Mouse (Mus musculus): ENCODE results near the gene Nxpe5. TPM values are rescaled to one million over a fixed set of nuclear protein-coding genes. Genes with fewer than 3 reads are reported as not detected.
A peak's percentile ranks its signal among the peaks of the same experiment; 100 is the strongest.

The Nxpe5 gene
- polyA plus RNA-seq, 1 experiment from 2014 or later, result not detected

GRCm38 (mm10) chr5:138279585-138280424, 54.1 kb downstream of the Nxpe5 start, which contains the start of the genes Gm43720, Gpc2 and Stag3:
Gene Gm43720, minus strand, starts transcription at chr5:138279958.
Gene Gpc2, minus strand, starts transcription at chr5:138280005.
Gene Stag3, plus strand, starts transcription at chr5:138280240.
- peak within 1 kb of the TSS; percentile 62 for H3K4me2 ChIP-seq (ENCODE audit: low read depth, low read length)
- peaks cover 4% of the 10 kb centered on the region; the same call in 1 of the 2 replicates for H3K36me3 ChIP-seq (ENCODE audit: control insufficient read depth, insufficient read depth, low read length)
- peak within 1 kb of the TSS; percentile 71 for H3K27ac ChIP-seq (ENCODE audit: low read depth, low read length)
- no peaks in the 10 kb centered on the region for H3K9me3 ChIP-seq (ENCODE audit: control insufficient read depth, low read length)
- H3K4me1 ChIP-seq (ENCODE audit: control insufficient read depth, insufficient read depth, low read length), result peaks cover 41% of the 10 kb centered on the region
- ATAC-seq (ENCODE audit: low read depth), result peak; percentile 98
- peak within 1 kb of the TSS; percentile 79 for H3K9ac ChIP-seq (replicated peaks; ENCODE audit: low read depth, low read length)
- no peaks in the 10 kb centered on the region for H3K27me3 ChIP-seq (ENCODE audit: control insufficient read depth, insufficient read depth, low read length)
- H3K4me3 ChIP-seq (ENCODE audit: low read depth, low read length), result peak within 1 kb of the TSS; percentile 71
- under 1% methylated on average over 56 of the region's 56 CpGs for WGBS

- peak overlapping the region; percentile 18; the same call in 1 of the 2 replicates for H3K27ac ChIP-seq (ENCODE audit: low read depth, low read length)
- no peak for ATAC-seq (ENCODE audit: low read depth)
Observed at GRCm38 (mm10) chr5:138280425-138280768, 54.7 kb downstream of the Nxpe5 start.

GRCm38 (mm10) chr5:138280829-138281228, 55.1 kb downstream of the Nxpe5 start:
- 95% methylated on average over 14 of the region's 15 CpGs for WGBS
- no peak overlapping the region for H3K4me2 ChIP-seq (ENCODE audit: low read depth, low read length)
- no peaks in the 10 kb centered on the region for H3K9me3 ChIP-seq (ENCODE audit: control insufficient read depth, low read length)
- H3K27ac ChIP-seq (ENCODE audit: low read depth, low read length), result no peak overlapping the region
- H3K4me1 ChIP-seq (ENCODE audit: control insufficient read depth, insufficient read depth, low read length), result peaks cover 31% of the 10 kb centered on the region
- no peak for ATAC-seq (ENCODE audit: low read depth)
- no peaks in the 10 kb centered on the region for H3K27me3 ChIP-seq (ENCODE audit: control insufficient read depth, insufficient read depth, low read length)
- peaks cover 4% of the 10 kb centered on the region; the same call in 1 of the 2 replicates for H3K36me3 ChIP-seq (ENCODE audit: control insufficient read depth, insufficient read depth, low read length)
- H3K4me3 ChIP-seq (ENCODE audit: low read depth, low read length), result peak overlapping the region; percentile 71; the same call in 1 of the 2 replicates
- H3K9ac ChIP-seq (replicated peaks; ENCODE audit: low read depth, low read length), result no peak overlapping the region

More at GRCm38 (mm10) chr5:138280425-138280768, 54.7 kb downstream of the Nxpe5 start:
- 23% methylated on average over 26 of the region's 26 CpGs for WGBS
- H3K27me3 ChIP-seq (ENCODE audit: control insufficient read depth, insufficient read depth, low read length), result no peaks in the 10 kb centered on the region
- peak overlapping the region; percentile 29 for H3K4me2 ChIP-seq (ENCODE audit: low read depth, low read length)
- peaks cover 4% of the 10 kb centered on the region; the same call in 1 of the 2 replicates for H3K36me3 ChIP-seq (ENCODE audit: control insufficient read depth, insufficient read depth, low read length)
- no peaks in the 10 kb centered on the region for H3K9me3 ChIP-seq (ENCODE audit: control insufficient read depth, low read length)
- peaks cover 35% of the 10 kb centered on the region for H3K4me1 ChIP-seq (ENCODE audit: control insufficient read depth, insufficient read depth, low read length)
- H3K9ac ChIP-seq (replicated peaks; ENCODE audit: low read depth, low read length), result no peak overlapping the region
- H3K4me3 ChIP-seq (ENCODE audit: low read depth, low read length), result peak overlapping the region; percentile 71

- H3K4me2 ChIP-seq (ENCODE audit: low read depth, low read length), result no peak overlapping the region
- H3K4me1 ChIP-seq (ENCODE audit: control insufficient read depth, insufficient read depth, low read length), result peaks cover 22% of the 10 kb centered on the region
- no peaks in the 10 kb centered on the region for H3K27me3 ChIP-seq (ENCODE audit: control insufficient read depth, insufficient read depth, low read length)
- no peak overlapping the region for H3K27ac ChIP-seq (ENCODE audit: low read depth, low read length)
- H3K4me3 ChIP-seq (ENCODE audit: low read depth, low read length), result no peak overlapping the region
- H3K9ac ChIP-seq (replicated peaks; ENCODE audit: low read depth, low read length), result no peak overlapping the region
- H3K9me3 ChIP-seq (ENCODE audit: control insufficient read depth, low read length), result no peaks in the 10 kb centered on the region
- no peak for ATAC-seq (ENCODE audit: low read depth)
- peaks cover 4% of the 10 kb centered on the region; the same call in 1 of the 2 replicates for H3K36me3 ChIP-seq (ENCODE audit: control insufficient read depth, insufficient read depth, low read length)
- 83% methylated on average over 2 of the region's 2 CpGs for WGBS
Observed at GRCm38 (mm10) chr5:138281798-138282197, 56.1 kb downstream of the Nxpe5 start.

GRCm38 (mm10) chr5:138283540-138283939, 57.8 kb downstream of the Nxpe5 start:
- Histone ChIP-seq H3K27me3 (ENCODE audit: control insufficient read depth, insufficient read depth, low read length) (no peaks in the 10 kb centered on the region), H3K9ac (replicated peaks; ENCODE audit: low read depth, low read length) (no peak overlapping the region), H3K4me3 (ENCODE audit: low read depth, low read length) (no peak overlapping the region), H3K9me3 (ENCODE audit: control insufficient read depth, low read length) (no peaks in the 10 kb centered on the region), H3K4me2 (ENCODE audit: low read depth, low read length) (no peak overlapping the region), H3K4me1 (ENCODE audit: control insufficient read depth, insufficient read depth, low read length) (peaks cover 4% of the 10 kb centered on the region), H3K27ac (ENCODE audit: low read depth, low read length) (no peak overlapping the region), H3K36me3 (ENCODE audit: control insufficient read depth, insufficient read depth, low read length) (no peaks in the 10 kb centered on the region)
- ATAC-seq (ENCODE audit: low read depth), result no peak
- WGBS, result 44% methylated on average over 1 of the region's 1 CpGs

- Histone ChIP-seq H3K4me2 (ENCODE audit: low read depth, low read length) (no peak overlapping the region), H3K36me3 (ENCODE audit: control insufficient read depth, insufficient read depth, low read length) (no peaks in the 10 kb centered on the region), H3K9ac (replicated peaks; ENCODE audit: low read depth, low read length) (no peak overlapping the region), H3K27ac (ENCODE audit: low read depth, low read length) (no peak overlapping the region), H3K9me3 (ENCODE audit: control insufficient read depth, low read length) (no peaks in the 10 kb centered on the region), H3K4me3 (ENCODE audit: low read depth, low read length) (no peak overlapping the region), H3K27me3 (ENCODE audit: control insufficient read depth, insufficient read depth, low read length) (no peaks in the 10 kb centered on the region), H3K4me1 (ENCODE audit: control insufficient read depth, insufficient read depth, low read length) (no peaks in the 10 kb centered on the region)
- ATAC-seq (ENCODE audit: low read depth), result no peak
- 82% methylated on average over 3 of the region's 3 CpGs for WGBS
Observed at GRCm38 (mm10) chr5:138287861-138288260, 62.2 kb downstream of the Nxpe5 start.

- Histone ChIP-seq H3K4me3 (ENCODE audit: low read depth, low read length) (no peak overlapping the region), H3K4me1 (ENCODE audit: control insufficient read depth, insufficient read depth, low read length) (no peaks in the 10 kb centered on the region), H3K4me2 (ENCODE audit: low read depth, low read length) (no peak overlapping the region), H3K36me3 (ENCODE audit: control insufficient read depth, insufficient read depth, low read length) (no peaks in the 10 kb centered on the region), H3K27me3 (ENCODE audit: control insufficient read depth, insufficient read depth, low read length) (no peaks in the 10 kb centered on the region), H3K9me3 (ENCODE audit: control insufficient read depth, low read length) (no peaks in the 10 kb centered on the region), H3K27ac (ENCODE audit: low read depth, low read length) (no peak overlapping the region), H3K9ac (replicated peaks; ENCODE audit: low read depth, low read length) (no peak overlapping the region)
- no peak for ATAC-seq (ENCODE audit: low read depth)
- WGBS, result 87% methylated on average over 1 of the region's 1 CpGs
Observed at GRCm38 (mm10) chr5:138291638-138292037, 65.9 kb downstream of the Nxpe5 start.

GRCm38 (mm10) chr5:138294158-138294557, 68.5 kb downstream of the Nxpe5 start:
- H3K9me3 ChIP-seq (ENCODE audit: control insufficient read depth, low read length), result no peaks in the 10 kb centered on the region
- H3K27ac ChIP-seq (ENCODE audit: low read depth, low read length), result no peak overlapping the region
- H3K4me2 ChIP-seq (ENCODE audit: low read depth, low read length), result no peak overlapping the region
- H3K9ac ChIP-seq (replicated peaks; ENCODE audit: low read depth, low read length), result no peak overlapping the region
- H3K27me3 ChIP-seq (ENCODE audit: control insufficient read depth, insufficient read depth, low read length), result no peaks in the 10 kb centered on the region
- no peaks in the 10 kb centered on the region for H3K4me1 ChIP-seq (ENCODE audit: control insufficient read depth, insufficient read depth, low read length)
- no peaks in the 10 kb centered on the region for H3K36me3 ChIP-seq (ENCODE audit: control insufficient read depth, insufficient read depth, low read length)
- ATAC-seq (ENCODE audit: low read depth), result no peak
- no peak overlapping the region for H3K4me3 ChIP-seq (ENCODE audit: low read depth, low read length)

GRCm38 (mm10) chr5:138299613-138300012, 73.9 kb downstream of the Nxpe5 start:
- no peak for ATAC-seq (ENCODE audit: low read depth)
- no peaks in the 10 kb centered on the region for H3K36me3 ChIP-seq (ENCODE audit: control insufficient read depth, insufficient read depth, low read length)
- WGBS, result 84% methylated on average over 2 of the region's 2 CpGs

More at GRCm38 (mm10) chr5:138299613-138300012, 73.9 kb downstream of the Nxpe5 start:
- H3K9ac ChIP-seq (replicated peaks; ENCODE audit: low read depth, low read length), result no peak overlapping the region
- no peaks in the 10 kb centered on the region for H3K27me3 ChIP-seq (ENCODE audit: control insufficient read depth, insufficient read depth, low read length)
- H3K27ac ChIP-seq (ENCODE audit: low read depth, low read length), result no peak overlapping the region
- no peak overlapping the region for H3K4me2 ChIP-seq (ENCODE audit: low read depth, low read length)
- no peaks in the 10 kb centered on the region for H3K4me1 ChIP-seq (ENCODE audit: control insufficient read depth, insufficient read depth, low read length)
- no peaks in the 10 kb centered on the region for H3K9me3 ChIP-seq (ENCODE audit: control insufficient read depth, low read length)
- no peak overlapping the region for H3K4me3 ChIP-seq (ENCODE audit: low read depth, low read length)
